Mouse (Mus musculus) left cerebral cortex, adult 2 months (tissue): ENCODE data around the gene Stox2. TPM values are rescaled to one million over a fixed set of nuclear protein-coding genes. Genes with fewer than 3 reads are reported as not detected.

Experiments used
- DNase-seq, 2 experiments: peaks; one replicate each; pipeline ENCODE4 v3.0.0; 2021 to 2022; ENCODE audit warnings: low spot score in 2 of 2, mixed read lengths in 1 of 2; ENCODE audit errors: extremely low spot score in 1 of 2
- H3K27ac ChIP-seq: fragments of 200-600 bp; 2 replicates; pipeline ENCODE4 v1.8.1; 2022
- H3K4me3 ChIP-seq: fragments of 200-600 bp; 2 replicates; pipeline ENCODE4 v1.8.1; 2022
- CTCF ChIP-seq: fragments of 200-600 bp; IDR thresholded peaks from 2 replicates; pipeline ENCODE4 v1.8.1; 2022; ENCODE audit warnings: antibody characterized with exemption, mild to moderate bottlenecking, moderate library complexity
- intact Hi-C: fragments of 180-260 bp; cut with DNase I; formaldehyde crosslinking; loops from one replicate; pipeline ENCODE4 v1.15.1; 2025
- total RNA-seq, 2 experiments: library from RNA; stranded (reverse); gene quantifications; 2 replicates each; pipeline ENCODE4 v1.2.3; 2021

Gene Stox2
- total RNA-seq, 2 experiments from 2014 or later, result 81.5 to 92.1 TPM

GRCm38 (mm10) chr8:47218536-47218935 lies 227.6 kb downstream of the Stox2 start:
- TF ChIP-seq CTCF, result no peak
- Histone ChIP-seq H3K4me3 (no peak overlapping the region), H3K27ac (peak overlapping the region; percentile 40)
- intact Hi-C loops, result loop anchor here (2.0 kb wide), 1 partner anchor 68 kb away; no protein-coding TSS in a partner anchor
- no peak for DNase-seq

GRCm38 (mm10) chr8:47218021-47218420 lies 228.1 kb downstream of the Stox2 start:
- DNase-seq, result peak in 1 of 2 experiments; percentile 39
- Histone ChIP-seq H3K4me3 (no peak overlapping the region), H3K27ac (peak overlapping the region; percentile 40; the same call in 1 of the 2 replicates)
- intact Hi-C loops, result loop anchor here (2.0 kb wide), 1 partner anchor 69 kb away; no protein-coding TSS in a partner anchor
- no peak for TF ChIP-seq CTCF

GRCm38 (mm10) chr8:47212124-47212523 lies 234.0 kb downstream of the Stox2 start:
- no peak for DNase-seq
- H3K27ac ChIP-seq, result no peak overlapping the region
- intact Hi-C loops, result no loop called here

GRCm38 (mm10) chr8:47211226-47211625 lies 234.9 kb downstream of the Stox2 start:
- intact Hi-C loops, result no loop called here

More at GRCm38 (mm10) chr8:47212124-47212523, 234.0 kb downstream of the Stox2 start:
- no peak overlapping the region for H3K4me3 ChIP-seq
- no peak for TF ChIP-seq CTCF

GRCm38 (mm10) chr8:47208246-47208645 lies 237.9 kb downstream of the Stox2 start:
- intact Hi-C loops, result no loop called here
- Histone ChIP-seq H3K27ac (no peak overlapping the region), H3K4me3 (no peak overlapping the region)
- TF ChIP-seq CTCF, result no peak
- DNase-seq, result no peak

More at GRCm38 (mm10) chr8:47211226-47211625, 234.9 kb downstream of the Stox2 start:
- DNase-seq, result no peak
- no peak overlapping the region for H3K4me3 ChIP-seq
- no peak for TF ChIP-seq CTCF
- no peak overlapping the region for H3K27ac ChIP-seq

GRCm38 (mm10) chr8:47206640-47207237 lies 239.4 kb downstream of the Stox2 start:
- no peak for TF ChIP-seq CTCF
- H3K27ac ChIP-seq, result no peak overlapping the region
- no peak for DNase-seq
- intact Hi-C loops, result no loop called here
- no peak overlapping the region for H3K4me3 ChIP-seq

- no peak for DNase-seq
- H3K4me3 ChIP-seq, result no peak overlapping the region
- H3K27ac ChIP-seq, result no peak overlapping the region
- peak; percentile 22; the same call in 1 of the 2 replicates for TF ChIP-seq CTCF
- intact Hi-C loops, result no loop called here
Observed at GRCm38 (mm10) chr8:47205472-47205871, 240.7 kb downstream of the Stox2 start.

- intact Hi-C loops, result no loop called here
- Histone ChIP-seq H3K4me3 (no peak overlapping the region), H3K27ac (no peak overlapping the region)
- TF ChIP-seq CTCF, result no peak
- DNase-seq, result no peak
Observed at GRCm38 (mm10) chr8:47196391-47196790, 249.8 kb downstream of the Stox2 start.

GRCm38 (mm10) chr8:47193321-47193996 lies 252.7 kb downstream of the Stox2 start:
- intact Hi-C loops, result no loop called here
- TF ChIP-seq CTCF, result no peak
- H3K27ac ChIP-seq, result no peak overlapping the region
- H3K4me3 ChIP-seq, result no peak overlapping the region
- DNase-seq, result no peak

GRCm38 (mm10) chr8:47191444-47192365 lies 254.5 kb downstream of the Stox2 start:
- intact Hi-C loops, result no loop called here
- no peak for DNase-seq
- TF ChIP-seq CTCF, result no peak
- H3K27ac ChIP-seq, result no peak overlapping the region
- H3K4me3 ChIP-seq, result no peak overlapping the region

GRCm38 (mm10) chr8:47185396-47185795 lies 260.8 kb downstream of the Stox2 start:
- no peak for DNase-seq
- intact Hi-C loops, result no loop called here
- no peak for TF ChIP-seq CTCF

More at GRCm38 (mm10) chr8:47185396-47185795, 260.8 kb downstream of the Stox2 start:
- Histone ChIP-seq H3K27ac (no peak overlapping the region), H3K4me3 (no peak overlapping the region)
